Mouse (Mus musculus): ENCODE measurements at regions not wholly inside any gene's neighbourhood (a gene's known extent, or its start where the extent isn't known, plus 50 kb on each side); places are given as distances from the start of the nearest gene placed in this dataset.
A peak's percentile ranks its signal among the peaks of the same experiment; 100 is the strongest.

- no peak overlapping the region for H3K9ac ChIP-seq (ENCODE audit: low read depth, low read length, severe bottlenecking)
- no peaks in the 10 kb centered on the region for H3K27me3 ChIP-seq (ENCODE audit: control insufficient read depth, insufficient read depth, low read length)
- H3K36me3 ChIP-seq (ENCODE audit: control insufficient read depth, insufficient read depth, low read length), result no peaks in the 10 kb centered on the region
- H3K4me3 ChIP-seq (replicated peaks; ENCODE audit: low read length), result no peak overlapping the region
- H3K9me3 ChIP-seq (ENCODE audit: control insufficient read depth, low read length), result no peaks in the 10 kb centered on the region
- no peak for DNase-seq (ENCODE audit: low spot score)
- no peak for ATAC-seq (ENCODE audit: low FRiP score, low read depth)
- H3K4me2 ChIP-seq (replicated peaks; ENCODE audit: low read depth, low read length, severe bottlenecking), result no peak overlapping the region
- no peak for TF ChIP-seq POLR2A (IDR thresholded peaks at IDR 0.05; ENCODE audit: borderline replicate concordance, extremely low read depth, insufficient read depth, insufficient read length)
- no peak overlapping the region for H3K27ac ChIP-seq (replicated peaks; ENCODE audit: low read depth, low read length)
- WGBS, result 87% methylated on average over 12 of the region's 12 CpGs
- H3K4me1 ChIP-seq (ENCODE audit: control insufficient read depth, insufficient read depth, low read length), result peaks cover 4% of the 10 kb centered on the region; the same call in 1 of the 2 replicates
Observed at GRCm38 (mm10) chr1:92341846-92342540, 131.7 kb downstream of the Ndufa10 start.

GRCm38 (mm10) chr1:92340644-92341043 is 133.0 kb downstream of the Ndufa10 start:
- DNase-seq (ENCODE audit: low spot score) (no peak), ATAC-seq (ENCODE audit: low FRiP score, low read depth) (no peak)
- WGBS, result 71% methylated on average over 7 of the region's 7 CpGs
- no peak for TF ChIP-seq POLR2A (IDR thresholded peaks at IDR 0.05; ENCODE audit: borderline replicate concordance, extremely low read depth, insufficient read depth, insufficient read length)
- H3K36me3 ChIP-seq (ENCODE audit: control insufficient read depth, insufficient read depth, low read length), result no peaks in the 10 kb centered on the region
- H3K9ac ChIP-seq (ENCODE audit: low read depth, low read length, severe bottlenecking), result no peak overlapping the region
- H3K4me2 ChIP-seq (replicated peaks; ENCODE audit: low read depth, low read length, severe bottlenecking), result no peak overlapping the region
- no peak overlapping the region for H3K4me3 ChIP-seq (replicated peaks; ENCODE audit: low read length)
- no peak overlapping the region for H3K27ac ChIP-seq (replicated peaks; ENCODE audit: low read depth, low read length)
- no peaks in the 10 kb centered on the region for H3K27me3 ChIP-seq (ENCODE audit: control insufficient read depth, insufficient read depth, low read length)
- peaks cover 4% of the 10 kb centered on the region; the same call in 1 of the 2 replicates for H3K4me1 ChIP-seq (ENCODE audit: control insufficient read depth, insufficient read depth, low read length)
- H3K9me3 ChIP-seq (ENCODE audit: control insufficient read depth, low read length), result no peaks in the 10 kb centered on the region

- Histone ChIP-seq H3K27ac (replicated peaks; ENCODE audit: low read depth, low read length) (no peak overlapping the region), H3K4me2 (replicated peaks; ENCODE audit: low read depth, low read length, severe bottlenecking) (no peak overlapping the region), H3K4me1 (ENCODE audit: control insufficient read depth, insufficient read depth, low read length) (peaks cover 4% of the 10 kb centered on the region; the same call in 1 of the 2 replicates), H3K9me3 (ENCODE audit: control insufficient read depth, low read length) (no peaks in the 10 kb centered on the region), H3K27me3 (ENCODE audit: control insufficient read depth, insufficient read depth, low read length) (no peaks in the 10 kb centered on the region), H3K4me3 (replicated peaks; ENCODE audit: low read length) (no peak overlapping the region), H3K36me3 (ENCODE audit: control insufficient read depth, insufficient read depth, low read length) (no peaks in the 10 kb centered on the region), H3K9ac (ENCODE audit: low read depth, low read length, severe bottlenecking) (no peak overlapping the region)
- DNase-seq (ENCODE audit: low spot score) (no peak), ATAC-seq (ENCODE audit: low FRiP score, low read depth) (no peak)
- no peak for TF ChIP-seq POLR2A (IDR thresholded peaks at IDR 0.05; ENCODE audit: borderline replicate concordance, extremely low read depth, insufficient read depth, insufficient read length)
- WGBS, result 90% methylated on average over 1 of the region's 1 CpGs
Observed at GRCm38 (mm10) chr1:92338589-92338988, 135.1 kb downstream of the Ndufa10 start.

- Histone ChIP-seq H3K27me3 (ENCODE audit: control insufficient read depth, insufficient read depth, low read length) (no peaks in the 10 kb centered on the region), H3K4me3 (replicated peaks; ENCODE audit: low read length) (no peak overlapping the region), H3K9me3 (ENCODE audit: control insufficient read depth, low read length) (no peaks in the 10 kb centered on the region), H3K4me2 (replicated peaks; ENCODE audit: low read depth, low read length, severe bottlenecking) (no peak overlapping the region), H3K36me3 (ENCODE audit: control insufficient read depth, insufficient read depth, low read length) (no peaks in the 10 kb centered on the region), H3K4me1 (ENCODE audit: control insufficient read depth, insufficient read depth, low read length) (peaks cover 4% of the 10 kb centered on the region; the same call in 1 of the 2 replicates), H3K27ac (replicated peaks; ENCODE audit: low read depth, low read length) (no peak overlapping the region), H3K9ac (ENCODE audit: low read depth, low read length, severe bottlenecking) (no peak overlapping the region)
- TF ChIP-seq POLR2A (IDR thresholded peaks at IDR 0.05; ENCODE audit: borderline replicate concordance, extremely low read depth, insufficient read depth, insufficient read length), result no peak
- ATAC-seq (ENCODE audit: low FRiP score, low read depth) (no peak), DNase-seq (ENCODE audit: low spot score) (peak; percentile 21)
- 15% methylated on average over 8 of the region's 8 CpGs for whole genome bisulfite sequencing
Observed at GRCm38 (mm10) chr1:92337450-92337849, 136.2 kb downstream of the Ndufa10 start.

GRCm38 (mm10) chr1:92332248-92332584 is 136.7 kb upstream of the Hdac4 start:
- 65% methylated on average over 7 of the region's 7 CpGs for WGBS
- H3K27me3 ChIP-seq (ENCODE audit: control insufficient read depth, insufficient read depth, low read length), result no peaks in the 10 kb centered on the region
- H3K9ac ChIP-seq (ENCODE audit: low read depth, low read length, severe bottlenecking), result no peak overlapping the region
- ATAC-seq (ENCODE audit: low FRiP score, low read depth), result no peak
- no peak overlapping the region for H3K4me2 ChIP-seq (replicated peaks; ENCODE audit: low read depth, low read length, severe bottlenecking)
- H3K9me3 ChIP-seq (ENCODE audit: control insufficient read depth, low read length), result no peaks in the 10 kb centered on the region
- H3K36me3 ChIP-seq (ENCODE audit: control insufficient read depth, insufficient read depth, low read length), result no peaks in the 10 kb centered on the region
- no peak for TF ChIP-seq POLR2A (IDR thresholded peaks at IDR 0.05; ENCODE audit: borderline replicate concordance, extremely low read depth, insufficient read depth, insufficient read length)
- no peak overlapping the region for H3K4me3 ChIP-seq (replicated peaks; ENCODE audit: low read length)
- H3K4me1 ChIP-seq (ENCODE audit: control insufficient read depth, insufficient read depth, low read length), result peaks cover 3% of the 10 kb centered on the region; the same call in 1 of the 2 replicates
- H3K27ac ChIP-seq (replicated peaks; ENCODE audit: low read depth, low read length), result no peak overlapping the region
- no peak for DNase-seq (ENCODE audit: low spot score)

All from limb, embryonic 14.5 days (tissue).